Mouse (Mus musculus) kidney, adult 2 months (tissue): ENCODE results near the gene Prr14. TPM values are rescaled to one million over a fixed set of nuclear protein-coding genes. Genes with fewer than 3 reads are reported as not detected.

ENCODE experiments used
- DNase-seq: peaks from one replicate; pipeline ENCODE4 v3.0.0; 2021
- H3K27ac ChIP-seq: fragments of 200-500 bp; 2 replicates; pipeline ENCODE4 v1.5.1; 2012; ENCODE audit warnings: low read depth, low read length, control low read depth, inconsistent platforms; ENCODE audit not compliant: insufficient read depth
- H3K27me3 ChIP-seq: fragments of 200-500 bp; replicated peaks from 2 replicates; pipeline ENCODE4 v1.6.1; 2012; ENCODE audit warnings: mild to moderate bottlenecking, moderate library complexity, low read length, inconsistent platforms; ENCODE audit not compliant: control insufficient read depth, insufficient read depth
- H3K36me3 ChIP-seq: fragments of 200-500 bp; 2 replicates; pipeline ENCODE4 v1.6.1; 2012; ENCODE audit warnings: mild to moderate bottlenecking, moderate library complexity, low read length, inconsistent platforms; ENCODE audit not compliant: control insufficient read depth, insufficient read depth
- H3K4me1 ChIP-seq: fragments of 200-500 bp; 2 replicates; pipeline ENCODE4 v1.6.1; 2011; ENCODE audit warnings: low read length; ENCODE audit not compliant: control insufficient read depth, insufficient read depth
- H3K4me3 ChIP-seq: fragments of 200-500 bp; 2 replicates; pipeline ENCODE4 v1.5.1; 2011; ENCODE audit warnings: mild to moderate bottlenecking, low read depth, low read length, control low read depth; ENCODE audit not compliant: insufficient read depth
- CTCF ChIP-seq: fragments of 200-500 bp; conservative IDR thresholded peaks from 2 replicates; pipeline ENCODE4 v1.5.1; 2011; ENCODE audit warnings: low read depth, mild to moderate bottlenecking, control low read depth, low read length, moderate library complexity, mixed read lengths; ENCODE audit not compliant: insufficient read depth, insufficient read length
- POLR2A ChIP-seq: fragments of 200-500 bp; IDR thresholded peaks from one replicate; pipeline ENCODE4 v1.6.1; 2011; ENCODE audit warnings: low read depth, low read length, control low read depth
- WGBS: fragments of 180-500 bp; shearing (Covaris S2); methylation state at CpG from one replicate; pipeline ENCODE4 v1.1.7; 2018; 5-methylcytosine and 5-hydroxymethylcytosine counted together
- polyA plus RNA-seq: library from polyadenylated mRNA; depleted of rRNA; stranded (reverse); fragments of >200 nt; gene quantifications from 2 replicates; pipeline ENCODE4 v1.2.3, GENCODE M21; 2012; rRNA removed

The Prr14 gene
- polyA plus RNA-seq, 1 experiment: 58.7 TPM

GRCm38 (mm10) chr7:127512231-127513015, 53.0 kb downstream of the Prr14 start:
- WGBS: under 1% methylated on average over 80 of the region's 93 CpGs
- Histone ChIP-seq H3K4me3 (peak overlapping the region; percentile 68), H3K27ac (peak overlapping the region; percentile 94), H3K27me3 (no peaks in the 10 kb centered on the region), H3K36me3 (peaks cover 8% of the 10 kb centered on the region), H3K4me1 (peaks cover 6% of the 10 kb centered on the region; the same call in 1 of the 2 replicates)
- peak; percentile 93 for DNase-seq
- TF ChIP-seq POLR2A (no peak), CTCF (no peak)

- Histone ChIP-seq H3K36me3 (peaks cover 9% of the 10 kb centered on the region), H3K27ac (peak overlapping the region; percentile 60), H3K27me3 (no peaks in the 10 kb centered on the region), H3K4me3 (peak overlapping the region; percentile 68), H3K4me1 (peaks cover 6% of the 10 kb centered on the region; the same call in 1 of the 2 replicates)
- WGBS: 1% methylated on average over 8 of the region's 8 CpGs
- DNase-seq: no peak
- TF ChIP-seq CTCF (no peak), POLR2A (no peak)
Observed at GRCm38 (mm10) chr7:127513016-127513390, 53.6 kb downstream of the Prr14 start.

DNA sequence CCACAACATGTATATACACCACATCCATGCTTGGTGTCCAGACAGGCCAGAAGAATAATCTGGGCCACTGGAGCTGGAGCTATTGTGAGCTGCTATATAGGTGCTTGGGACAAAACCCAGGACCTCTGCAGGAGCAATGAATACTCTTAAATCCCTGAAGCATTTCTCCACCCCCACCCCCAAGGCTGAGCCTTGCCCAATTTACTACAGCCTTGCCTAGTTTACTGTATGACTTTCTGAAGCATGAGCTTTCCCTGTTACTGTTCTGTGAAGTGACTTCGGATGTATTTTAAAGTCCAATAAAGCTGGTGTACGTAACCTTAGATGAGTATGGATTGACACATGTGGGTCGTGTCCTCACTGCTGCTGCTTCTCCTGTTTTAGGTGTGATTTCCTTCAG, 54.4 kb downstream of the Prr14 start:
- Histone ChIP-seq H3K4me1 (peaks cover 6% of the 10 kb centered on the region; the same call in 1 of the 2 replicates), H3K27ac (no peak overlapping the region), H3K4me3 (no peak overlapping the region), H3K36me3 (peaks cover 9% of the 10 kb centered on the region), H3K27me3 (no peaks in the 10 kb centered on the region)
- TF ChIP-seq CTCF: no peak
- no peak for TF ChIP-seq POLR2A
- 42% methylated on average over 3 of the region's 3 CpGs for WGBS
- peak; percentile 5 for DNase-seq

GRCm38 (mm10) chr7:127515846-127516245, 56.4 kb downstream of the Prr14 start:
- TF ChIP-seq POLR2A: no peak
- Histone ChIP-seq H3K27ac (no peak overlapping the region), H3K4me3 (no peak overlapping the region), H3K4me1 (peaks cover 6% of the 10 kb centered on the region; the same call in 1 of the 2 replicates), H3K36me3 (peaks cover 13% of the 10 kb centered on the region), H3K27me3 (no peaks in the 10 kb centered on the region)
- 82% methylated on average over 7 of the region's 7 CpGs for WGBS
- DNase-seq: no peak

- H3K4me3 ChIP-seq: no peak overlapping the region
- H3K27me3 ChIP-seq: no peaks in the 10 kb centered on the region
- TF ChIP-seq CTCF: no peak
- H3K4me1 ChIP-seq: peaks cover 6% of the 10 kb centered on the region; the same call in 1 of the 2 replicates
- DNase-seq: no peak
- WGBS: 88% methylated on average over 7 of the region's 7 CpGs
- H3K27ac ChIP-seq: no peak overlapping the region
- H3K36me3 ChIP-seq: peaks cover 18% of the 10 kb centered on the region
Observed at GRCm38 (mm10) chr7:127516344-127516743, 56.9 kb downstream of the Prr14 start.

DNA sequence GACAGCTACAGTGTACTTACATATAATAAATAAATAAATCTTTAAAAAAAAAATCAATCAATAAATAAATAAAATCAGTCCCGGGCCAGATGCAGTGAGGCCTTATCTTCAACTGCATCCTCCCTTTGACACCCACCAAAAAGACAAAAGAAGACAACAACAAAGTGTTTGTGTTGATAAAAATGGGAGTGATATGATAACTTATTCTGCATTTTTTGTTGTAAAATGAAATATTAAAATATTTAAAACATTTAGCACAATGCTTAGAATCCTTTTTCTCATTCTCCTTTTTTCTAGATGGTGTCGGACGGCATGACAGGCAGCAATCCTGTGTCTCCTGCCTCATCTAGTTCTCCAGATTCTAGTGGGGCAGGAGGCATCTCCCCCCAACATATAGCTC, 59.9 kb downstream of the Prr14 start, which contains the start of gene Gm42715:
Gm42715 (plus strand) TSS at position 301 of the 400 bp plus-strand sequence.
- H3K4me1 ChIP-seq: no peaks in the 10 kb centered on the region; the same call in 1 of the 2 replicates
- H3K27ac ChIP-seq: no peak within 1 kb of the TSS
- H3K4me3 ChIP-seq: no peak within 1 kb of the TSS
- no peaks in the 10 kb centered on the region for H3K27me3 ChIP-seq
- DNase-seq: no peak
- H3K36me3 ChIP-seq: peaks cover 33% of the 10 kb centered on the region
- TF ChIP-seq CTCF: no peak
- no peak for TF ChIP-seq POLR2A
- 98% methylated on average over 3 of the region's 3 CpGs for WGBS

Other genes starting within 250 kb of the Prr14 start
- 7.9 and 9.6 TPM in 2 replicates for gene Zfp553, start 226.6 kb upstream of the Prr14 start, polyA plus RNA-seq
- gene Sept1, start 226.5 kb upstream of the Prr14 start, polyA plus RNA-seq: 24.1 and 38.4 TPM in 2 replicates
- 48.4 and 85.5 TPM in 2 replicates for gene Zfp771, start 215.3 kb upstream of the Prr14 start, polyA plus RNA-seq
- gene Dctpp1, start 198.9 kb upstream of the Prr14 start, polyA plus RNA-seq: 68.9 and 70.5 TPM in 2 replicates
- 153 and 156 TPM in 2 replicates for gene Sephs2, start 185.6 kb upstream of the Prr14 start, polyA plus RNA-seq
- 2.9 and 7.2 TPM in 2 replicates for gene Itgal, start 163.4 kb upstream of the Prr14 start, polyA plus RNA-seq
- gene Zfp768, start 114.0 kb upstream of the Prr14 start, polyA plus RNA-seq: 36.7 and 52.0 TPM in 2 replicates
- 6.5 and 7.2 TPM in 2 replicates for gene Zfp747, start 83.6 kb upstream of the Prr14 start, polyA plus RNA-seq
- 3.3 and 3.4 TPM in 2 replicates for gene 9130019O22Rik, start 72.4 kb upstream of the Prr14 start, polyA plus RNA-seq
- gene E430018J23Rik, start 66.0 kb upstream of the Prr14 start, polyA plus RNA-seq: 5.5 and 7.4 TPM in 2 replicates
- 6.2 and 6.6 TPM in 2 replicates for gene Zfp764, start 52.8 kb upstream of the Prr14 start, polyA plus RNA-seq
- 19.1 TPM in 2 replicates for gene Zfp688, start 37.5 kb upstream of the Prr14 start, polyA plus RNA-seq
- gene Zfp689, start 10.5 kb upstream of the Prr14 start, polyA plus RNA-seq: 3.0 and 3.4 TPM in 2 replicates
- gene Fbrs, start 19.6 kb downstream of the Prr14 start, polyA plus RNA-seq: 19.1 and 23.7 TPM in 2 replicates
- 17.0 and 18.6 TPM in 2 replicates for gene Srcap, start 52.4 kb downstream of the Prr14 start, polyA plus RNA-seq
- gene Gm42715, start 60.0 kb downstream of the Prr14 start, polyA plus RNA-seq: 12.5 and 13.1 TPM in 2 replicates
- not detected in 2 replicates for gene Tmem265, start 101.8 kb downstream of the Prr14 start, polyA plus RNA-seq
- 53.6 and 65.6 TPM in 2 replicates for gene Phkg2, start 113.7 kb downstream of the Prr14 start, polyA plus RNA-seq
- 17.1 and 18.6 TPM in 2 replicates for gene Ccdc189, start 129.0 kb downstream of the Prr14 start, polyA plus RNA-seq
- gene Rnf40, start 129.2 kb downstream of the Prr14 start, polyA plus RNA-seq: 24.7 and 25.7 TPM in 2 replicates
- 12.3 and 16.9 TPM in 2 replicates for gene Zfp629, start 156.2 kb downstream of the Prr14 start, polyA plus RNA-seq
- gene Bcl7c, start 249.3 kb downstream of the Prr14 start, polyA plus RNA-seq: 24.5 and 25.9 TPM in 2 replicates